Mouse (Mus musculus): ENCODE data around the gene Cyb5d2. TPM values are rescaled to one million over a fixed set of nuclear protein-coding genes. Genes with fewer than 3 reads are reported as not detected.

Cyb5d2 gene
- 3.5 TPM for polyA plus RNA-seq (2015; fragmentation: Illumina TruSeq; extraction: RNeasy Lipid Tissue Mini Kit (QIAGEN cat#74804); ENCODE audit: insufficient read depth, low read depth, low replicate concordance)

DNA sequence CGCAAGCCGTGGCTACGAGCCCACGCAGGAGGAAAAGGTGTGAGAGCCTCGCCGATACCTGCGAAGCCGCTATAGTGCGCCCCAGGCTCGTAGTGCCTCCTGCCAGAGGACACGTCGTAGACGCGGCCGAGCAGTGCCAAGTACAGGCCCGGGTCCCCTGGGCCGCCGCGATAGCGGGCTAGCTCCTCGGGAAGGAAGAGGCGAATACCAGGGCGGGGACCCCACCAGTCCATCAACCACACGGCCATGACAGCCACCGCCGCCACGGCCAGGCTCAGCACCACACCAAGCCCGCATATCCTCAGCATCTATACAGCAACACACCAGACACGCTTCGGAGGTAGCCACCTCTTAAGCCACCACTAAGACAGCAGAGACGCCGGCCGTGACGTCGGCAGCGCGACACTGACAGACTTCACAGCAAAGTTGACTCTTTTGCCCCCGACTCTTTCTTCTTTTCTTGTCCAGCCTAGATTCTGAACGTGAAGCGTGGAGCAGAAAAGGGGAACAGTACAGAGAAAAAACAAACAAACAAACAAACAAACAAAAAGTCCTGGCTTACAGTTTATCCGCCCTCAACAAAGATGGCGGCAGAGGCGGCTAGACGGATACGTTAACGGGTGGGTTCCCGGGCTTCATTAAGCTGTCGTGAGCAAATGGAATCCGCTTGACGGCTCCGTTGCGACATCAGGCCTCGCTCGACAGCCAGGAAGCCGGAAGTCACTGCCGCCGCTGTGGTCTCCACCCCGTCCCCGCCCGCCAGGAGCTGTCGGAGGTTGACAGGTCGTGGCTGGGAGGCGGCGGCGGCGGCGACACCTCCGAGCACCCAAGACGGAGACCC lies at the start of gene Cyb5d2, which contains the start of gene Zzef1:
Gene Cyb5d2 (minus strand): TSS at position 688 of the 841 bp plus-strand sequence.
Gene Zzef1 (plus strand): TSS at position 772 of the 841 bp plus-strand sequence.

Other genes with a start within 250 kb of the Cyb5d2 start
- 0.22 TPM for gene Spns3, start 245.6 kb downstream of the Cyb5d2 start, polyA plus RNA-seq (2015; fragmentation: Illumina TruSeq; extraction: RNeasy Lipid Tissue Mini Kit (QIAGEN cat#74804); ENCODE audit: insufficient read depth, low read depth, low replicate concordance)
- gene Ube2g1, start 188.9 kb downstream of the Cyb5d2 start, polyA plus RNA-seq (2015; fragmentation: Illumina TruSeq; extraction: RNeasy Lipid Tissue Mini Kit (QIAGEN cat#74804); ENCODE audit: insufficient read depth, low read depth, low replicate concordance): 3.0 TPM
- 5.4 TPM for gene Ankfy1, start 106.1 kb downstream of the Cyb5d2 start, polyA plus RNA-seq (2015; fragmentation: Illumina TruSeq; extraction: RNeasy Lipid Tissue Mini Kit (QIAGEN cat#74804); ENCODE audit: insufficient read depth, low read depth, low replicate concordance)
- gene Zzef1, start 84 bp upstream of the Cyb5d2 start, polyA plus RNA-seq (2015; fragmentation: Illumina TruSeq; extraction: RNeasy Lipid Tissue Mini Kit (QIAGEN cat#74804); ENCODE audit: insufficient read depth, low read depth, low replicate concordance): 8.6 TPM
- gene Atp2a3, start 165.0 kb upstream of the Cyb5d2 start, polyA plus RNA-seq (2015; fragmentation: Illumina TruSeq; extraction: RNeasy Lipid Tissue Mini Kit (QIAGEN cat#74804); ENCODE audit: insufficient read depth, low read depth, low replicate concordance): 35.0 TPM
- 52.6 TPM for gene P2rx1, start 203.0 kb upstream of the Cyb5d2 start, polyA plus RNA-seq (2015; fragmentation: Illumina TruSeq; extraction: RNeasy Lipid Tissue Mini Kit (QIAGEN cat#74804); ENCODE audit: insufficient read depth, low read depth, low replicate concordance)
- gene Camkk1, start 222.9 kb upstream of the Cyb5d2 start, polyA plus RNA-seq (2015; fragmentation: Illumina TruSeq; extraction: RNeasy Lipid Tissue Mini Kit (QIAGEN cat#74804); ENCODE audit: insufficient read depth, low read depth, low replicate concordance): 6.9 TPM